Mouse (Mus musculus): Measurements from ENCODE around the gene Atrnl1. TPM values are rescaled to one million over a fixed set of nuclear protein-coding genes. Genes with fewer than 3 reads are reported as not detected.

Atrnl1 gene
- polyA plus RNA-seq, 1 experiment: 5.6 TPM

GRCm38 (mm10) chr19:57802771-57803482 is 192.1 kb downstream of the Atrnl1 start:
- Histone ChIP-seq H3K27me3 (ENCODE audit: control insufficient read depth, insufficient read depth, low read length) (no peaks in the 10 kb centered on the region), H3K4me1 (ENCODE audit: control insufficient read depth, insufficient read depth, insufficient read length) (peaks cover 2% of the 10 kb centered on the region; the same call in 1 of the 2 replicates), H3K27ac (ENCODE audit: insufficient read depth, low read length) (no peak overlapping the region), H3K36me3 (ENCODE audit: control insufficient read depth, insufficient read depth, low read length) (no peaks in the 10 kb centered on the region), H3K4me3 (ENCODE audit: extremely low read depth, insufficient read depth, insufficient read length) (no peak overlapping the region)
- WGBS: 23% methylated on average over 14 of the region's 14 CpGs
- DNase-seq (ENCODE audit: low read depth in 1 of 2, low spot score in 2 of 2): no peak
- TF ChIP-seq CTCF (IDR thresholded peaks at IDR 0.05; ENCODE audit: extremely low read depth, insufficient read depth, insufficient read length, insufficient replicate concordance) (no peak), POLR2A (IDR thresholded peaks at IDR 0.05; ENCODE audit: low read depth, low read length) (no peak)

- no peaks in the 10 kb centered on the region for H3K36me3 ChIP-seq (ENCODE audit: control insufficient read depth, insufficient read depth, low read length)
- 40% methylated on average over 3 of the region's 3 CpGs for WGBS
- no peak overlapping the region for H3K27ac ChIP-seq (ENCODE audit: insufficient read depth, low read length)
- no peaks in the 10 kb centered on the region for H3K27me3 ChIP-seq (ENCODE audit: control insufficient read depth, insufficient read depth, low read length)
- peaks cover 2% of the 10 kb centered on the region; the same call in 1 of the 2 replicates for H3K4me1 ChIP-seq (ENCODE audit: control insufficient read depth, insufficient read depth, insufficient read length)
- TF ChIP-seq CTCF (IDR thresholded peaks at IDR 0.05; ENCODE audit: extremely low read depth, insufficient read depth, insufficient read length, insufficient replicate concordance) (no peak), POLR2A (IDR thresholded peaks at IDR 0.05; ENCODE audit: low read depth, low read length) (no peak)
- no peak overlapping the region for H3K4me3 ChIP-seq (ENCODE audit: extremely low read depth, insufficient read depth, insufficient read length)
- no peak for DNase-seq (ENCODE audit: low read depth in 1 of 2, low spot score in 2 of 2)
Measured at GRCm38 (mm10) chr19:57803483-57803820, 192.6 kb downstream of the Atrnl1 start.

DNA sequence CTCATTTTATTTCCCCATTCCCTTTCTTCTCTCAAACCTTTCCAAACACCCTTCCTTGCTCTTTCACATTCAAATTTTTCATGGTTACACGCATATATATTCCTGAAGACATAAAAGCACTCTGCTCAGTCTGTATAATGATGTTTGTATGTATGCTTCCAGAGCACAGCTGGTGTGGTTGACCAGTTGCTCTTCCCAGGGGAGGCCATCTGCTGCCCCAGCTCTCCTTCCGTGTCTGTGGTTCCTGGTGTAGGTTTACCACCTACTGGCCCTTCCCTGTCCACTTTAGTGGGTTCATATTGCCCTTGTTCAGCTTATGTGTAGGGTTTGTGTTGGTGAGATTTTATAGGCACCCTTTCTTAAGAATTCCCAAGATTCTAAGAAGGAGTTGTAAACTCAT is 197.5 kb downstream of the Atrnl1 start:
- no peak overlapping the region for H3K4me3 ChIP-seq (ENCODE audit: extremely low read depth, insufficient read depth, insufficient read length)
- 52% methylated on average over 2 of the region's 2 CpGs for WGBS
- H3K4me1 ChIP-seq (ENCODE audit: control insufficient read depth, insufficient read depth, insufficient read length): no peaks in the 10 kb centered on the region
- no peaks in the 10 kb centered on the region for H3K27me3 ChIP-seq (ENCODE audit: control insufficient read depth, insufficient read depth, low read length)
- TF ChIP-seq CTCF (IDR thresholded peaks at IDR 0.05; ENCODE audit: extremely low read depth, insufficient read depth, insufficient read length, insufficient replicate concordance) (no peak), POLR2A (IDR thresholded peaks at IDR 0.05; ENCODE audit: low read depth, low read length) (no peak)
- H3K36me3 ChIP-seq (ENCODE audit: control insufficient read depth, insufficient read depth, low read length): no peaks in the 10 kb centered on the region
- no peak overlapping the region for H3K27ac ChIP-seq (ENCODE audit: insufficient read depth, low read length)
- no peak for DNase-seq (ENCODE audit: low read depth in 1 of 2, low spot score in 2 of 2)

GRCm38 (mm10) chr19:57814291-57814690 is 203.5 kb downstream of the Atrnl1 start:
- TF ChIP-seq CTCF (IDR thresholded peaks at IDR 0.05; ENCODE audit: extremely low read depth, insufficient read depth, insufficient read length, insufficient replicate concordance) (no peak), POLR2A (IDR thresholded peaks at IDR 0.05; ENCODE audit: low read depth, low read length) (no peak)
- Histone ChIP-seq H3K36me3 (ENCODE audit: control insufficient read depth, insufficient read depth, low read length) (no peaks in the 10 kb centered on the region), H3K4me1 (ENCODE audit: control insufficient read depth, insufficient read depth, insufficient read length) (no peaks in the 10 kb centered on the region), H3K4me3 (ENCODE audit: extremely low read depth, insufficient read depth, insufficient read length) (no peak overlapping the region), H3K27me3 (ENCODE audit: control insufficient read depth, insufficient read depth, low read length) (no peaks in the 10 kb centered on the region), H3K27ac (ENCODE audit: insufficient read depth, low read length) (no peak overlapping the region)
- DNase-seq (ENCODE audit: low read depth in 1 of 2, low spot score in 2 of 2): no peak
- WGBS: 92% methylated on average over 6 of the region's 6 CpGs

GRCm38 (mm10) chr19:57816221-57816996 is 205.6 kb downstream of the Atrnl1 start:
- Histone ChIP-seq H3K4me1 (ENCODE audit: control insufficient read depth, insufficient read depth, insufficient read length) (no peaks in the 10 kb centered on the region), H3K36me3 (ENCODE audit: control insufficient read depth, insufficient read depth, low read length) (no peaks in the 10 kb centered on the region), H3K27ac (ENCODE audit: insufficient read depth, low read length) (no peak overlapping the region), H3K27me3 (ENCODE audit: control insufficient read depth, insufficient read depth, low read length) (no peaks in the 10 kb centered on the region), H3K4me3 (ENCODE audit: extremely low read depth, insufficient read depth, insufficient read length) (no peak overlapping the region)
- DNase-seq (ENCODE audit: low read depth in 1 of 2, low spot score in 2 of 2): no peak
- TF ChIP-seq CTCF (IDR thresholded peaks at IDR 0.05; ENCODE audit: extremely low read depth, insufficient read depth, insufficient read length, insufficient replicate concordance) (no peak), POLR2A (IDR thresholded peaks at IDR 0.05; ENCODE audit: low read depth, low read length) (no peak)
- WGBS: 91% methylated on average over 17 of the region's 17 CpGs

DNA sequence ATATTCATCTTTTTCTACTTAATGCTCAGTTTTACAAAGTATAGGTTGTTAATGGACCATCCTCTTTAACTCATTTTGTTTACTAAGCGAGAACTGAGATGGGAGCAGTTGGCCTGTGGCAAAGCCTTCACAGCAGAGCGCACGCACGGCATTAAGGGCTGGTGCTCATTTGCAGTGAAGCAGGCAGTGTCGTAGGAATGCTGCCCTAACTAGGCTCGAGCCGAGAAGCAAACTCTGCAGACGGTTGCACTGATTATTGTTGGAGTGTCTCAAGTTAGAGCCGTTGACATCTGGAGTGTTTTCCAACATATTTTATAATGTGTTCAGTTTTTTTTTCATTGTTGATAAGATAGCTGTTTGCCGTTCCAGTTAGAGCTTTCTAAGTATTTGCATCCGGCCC is 206.9 kb downstream of the Atrnl1 start:
- TF ChIP-seq CTCF (IDR thresholded peaks at IDR 0.05; ENCODE audit: extremely low read depth, insufficient read depth, insufficient read length, insufficient replicate concordance) (no peak), POLR2A (IDR thresholded peaks at IDR 0.05; ENCODE audit: low read depth, low read length) (no peak)
- DNase-seq (ENCODE audit: low read depth in 1 of 2, low spot score in 2 of 2): no peak
- H3K4me3 ChIP-seq (ENCODE audit: extremely low read depth, insufficient read depth, insufficient read length): no peak overlapping the region
- H3K4me1 ChIP-seq (ENCODE audit: control insufficient read depth, insufficient read depth, insufficient read length): no peaks in the 10 kb centered on the region
- no peaks in the 10 kb centered on the region for H3K27me3 ChIP-seq (ENCODE audit: control insufficient read depth, insufficient read depth, low read length)
- H3K36me3 ChIP-seq (ENCODE audit: control insufficient read depth, insufficient read depth, low read length): no peaks in the 10 kb centered on the region
- H3K27ac ChIP-seq (ENCODE audit: insufficient read depth, low read length): no peak overlapping the region
- WGBS: 87% methylated on average over 11 of the region's 11 CpGs

- no peak for TF ChIP-seq POLR2A (IDR thresholded peaks at IDR 0.05; ENCODE audit: low read depth, low read length)
- no peak for TF ChIP-seq CTCF (IDR thresholded peaks at IDR 0.05; ENCODE audit: extremely low read depth, insufficient read depth, insufficient read length, insufficient replicate concordance)
- 81% methylated on average over 4 of the region's 4 CpGs for WGBS
Measured at GRCm38 (mm10) chr19:57823446-57823845, 212.6 kb downstream of the Atrnl1 start.

More at GRCm38 (mm10) chr19:57823446-57823845, 212.6 kb downstream of the Atrnl1 start:
- Histone ChIP-seq H3K4me1 (ENCODE audit: control insufficient read depth, insufficient read depth, insufficient read length) (no peaks in the 10 kb centered on the region), H3K36me3 (ENCODE audit: control insufficient read depth, insufficient read depth, low read length) (no peaks in the 10 kb centered on the region), H3K27ac (ENCODE audit: insufficient read depth, low read length) (no peak overlapping the region), H3K27me3 (ENCODE audit: control insufficient read depth, insufficient read depth, low read length) (no peaks in the 10 kb centered on the region), H3K4me3 (ENCODE audit: extremely low read depth, insufficient read depth, insufficient read length) (no peak overlapping the region)
- no peak for DNase-seq (ENCODE audit: low read depth in 1 of 2, low spot score in 2 of 2)
